Mouse (Mus musculus) c-Kit-positive CD71-negative TER-119-negative erythroid progenitor cells, embryonic 14.5 days (primary cell): ENCODE results near the gene Vmn1r208.
"Not testable (repeated sequence)": the region's sequence is repeated elsewhere in the genome, so short reads cannot be mapped to it uniquely, and the experiment has no call there.

ENCODE experiments used
- DNase-seq: peaks from one replicate; pipeline ENCODE4 v3.0.0-alpha.2; 2013; ENCODE audit warnings: low read depth

Vmn1r208 gene

DNA sequence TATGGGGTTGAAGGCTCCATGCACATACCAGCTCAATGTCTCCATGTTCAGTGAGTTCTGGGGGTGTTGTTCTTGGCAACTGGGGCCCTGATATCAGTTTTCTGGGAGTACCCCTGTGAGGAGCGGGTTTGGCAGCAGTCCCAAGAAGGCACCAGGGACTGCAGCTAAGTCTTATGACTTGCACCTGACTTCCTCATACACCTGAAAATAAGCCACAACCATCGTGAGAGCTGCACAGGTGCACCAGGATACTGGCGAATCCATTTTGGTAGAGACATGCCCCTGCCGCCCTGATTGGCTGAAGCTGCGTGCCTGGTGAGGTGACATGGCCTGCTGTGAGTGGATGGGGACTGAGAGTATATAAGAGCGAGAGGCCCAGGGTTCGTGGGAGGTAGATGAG, at the start of gene Vmn1r208:
TSS of gene Vmn1r208 (minus strand) at position 101 of the 400 bp plus-strand sequence.
- DNase-seq: not testable (repeated sequence)

DNA sequence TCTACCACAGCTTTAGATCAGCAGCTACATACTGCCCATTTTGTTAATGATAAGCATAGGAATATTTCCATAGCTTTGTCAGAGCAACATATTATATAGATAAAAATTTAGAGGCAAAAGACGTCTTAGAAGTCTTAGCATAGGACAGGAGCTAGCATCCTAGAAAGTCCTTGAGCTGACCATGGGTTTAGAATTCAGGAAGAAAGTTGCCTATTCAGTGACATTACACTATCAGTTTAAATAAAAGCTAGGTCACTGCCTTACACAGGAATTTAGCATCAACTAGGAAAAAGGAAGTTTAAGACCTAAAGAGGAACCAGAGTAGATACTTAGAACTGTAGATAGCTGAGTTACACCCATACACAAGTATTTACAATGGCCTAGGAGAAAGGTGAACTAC, 44.4 kb upstream of the Vmn1r208 start:
- not testable (repeated sequence) for DNase-seq

DNA sequence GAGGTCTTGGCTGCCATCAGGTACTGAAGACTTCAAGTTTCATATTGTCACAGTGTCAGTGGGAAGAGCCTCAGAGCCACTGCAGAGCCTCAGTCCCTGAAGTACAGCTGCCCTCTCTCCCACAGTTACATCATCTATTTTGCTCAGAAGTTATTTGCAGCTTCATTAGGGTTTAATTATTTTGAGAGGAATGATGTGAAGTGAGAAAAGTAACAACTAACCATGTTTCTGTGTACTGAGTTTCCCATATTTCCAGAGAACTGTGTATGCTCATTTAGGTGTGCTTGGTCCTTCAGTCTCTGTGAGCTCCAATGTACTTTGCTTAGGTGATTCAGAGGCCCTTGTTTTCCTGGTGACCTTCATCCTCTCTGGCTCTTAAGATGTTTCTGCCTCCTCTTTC, 32.4 kb upstream of the Vmn1r208 start, which contains the start of gene Vmn1r209:
TSS of gene Vmn1r209 (minus strand) at position 101 of the 400 bp plus-strand sequence.
- not testable (repeated sequence) for DNase-seq

DNA sequence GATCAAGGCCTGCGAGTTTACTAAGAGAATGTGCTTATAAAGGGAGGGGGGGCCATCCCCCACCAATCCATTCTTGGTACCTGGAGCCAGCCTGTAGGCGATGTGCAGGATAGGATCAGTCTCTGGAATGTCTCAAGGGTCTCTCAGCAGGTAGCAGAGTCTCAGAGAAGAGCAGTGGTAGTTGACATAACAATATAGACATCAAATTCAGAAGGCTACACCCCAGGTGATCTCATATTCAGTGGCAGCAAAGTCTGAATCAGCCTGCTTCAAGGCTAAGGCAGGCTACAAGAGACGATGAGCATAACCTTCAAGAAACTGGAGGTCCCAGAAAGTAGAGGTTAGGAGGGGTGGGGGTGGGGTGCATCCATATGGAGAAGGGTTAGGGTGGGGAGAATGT, 10.9 kb upstream of the Vmn1r208 start:
- DNase-seq: not testable (repeated sequence)

DNA sequence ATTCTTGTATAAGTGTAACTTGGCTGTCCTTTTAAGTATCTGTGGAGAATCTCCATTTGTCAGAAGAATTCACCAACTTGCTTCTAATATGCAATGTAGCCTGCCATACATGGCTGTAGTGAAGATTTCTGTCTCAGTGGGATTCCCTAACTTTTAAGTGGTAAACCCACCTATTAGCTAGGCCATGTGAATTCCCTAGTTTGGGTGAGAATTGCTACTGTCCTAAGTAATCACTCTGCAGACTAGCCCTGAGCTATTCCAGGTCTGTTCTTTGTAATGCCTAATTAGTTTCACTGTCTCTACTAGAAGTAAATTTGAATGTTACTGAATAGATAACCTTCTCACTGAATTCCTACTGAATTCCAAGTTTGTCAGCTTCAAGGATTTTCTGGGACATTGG, 7.0 kb upstream of the Vmn1r208 start:
- not testable (repeated sequence) for DNase-seq

DNA sequence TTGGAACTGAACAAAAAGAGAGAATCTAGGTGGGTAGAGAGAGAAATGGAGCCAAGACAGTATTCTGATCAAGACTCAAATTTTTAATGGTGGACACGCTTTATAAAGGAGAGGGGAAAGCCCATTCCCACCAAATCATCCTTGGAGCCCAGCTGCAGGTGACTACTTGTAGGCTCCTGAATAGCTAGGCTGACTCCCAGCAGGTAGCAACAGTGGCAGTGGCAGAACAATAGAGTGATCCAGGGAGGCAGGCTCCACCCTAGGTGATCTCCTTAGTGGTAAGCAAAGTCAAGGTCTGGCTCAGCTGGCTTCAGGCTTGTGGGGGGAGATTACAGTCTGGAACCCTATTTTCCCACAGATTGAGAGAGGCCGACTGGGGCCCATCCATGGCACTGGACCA, 5.6 kb downstream of the Vmn1r208 start:
- not testable (repeated sequence) for DNase-seq

DNA sequence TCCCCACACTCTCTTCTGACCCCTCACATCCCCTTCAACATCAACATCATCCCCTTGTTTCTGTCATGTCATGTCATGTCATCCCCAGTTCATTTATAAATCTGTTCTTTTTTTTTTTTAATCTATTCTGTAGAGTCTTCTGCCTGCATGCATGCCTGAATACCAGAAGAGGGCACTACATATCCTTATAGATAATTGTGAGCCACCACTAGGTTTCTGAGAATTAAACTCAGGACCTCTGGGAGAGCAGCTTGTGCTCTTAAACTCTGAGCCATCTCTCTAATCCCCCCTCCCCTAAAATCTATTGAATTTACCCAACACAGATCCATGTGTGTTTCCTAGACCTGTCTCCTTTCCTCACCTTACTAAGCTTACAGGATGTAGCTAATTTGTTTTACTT, 29.7 kb downstream of the Vmn1r208 start:
- DNase-seq: no peak

DNA sequence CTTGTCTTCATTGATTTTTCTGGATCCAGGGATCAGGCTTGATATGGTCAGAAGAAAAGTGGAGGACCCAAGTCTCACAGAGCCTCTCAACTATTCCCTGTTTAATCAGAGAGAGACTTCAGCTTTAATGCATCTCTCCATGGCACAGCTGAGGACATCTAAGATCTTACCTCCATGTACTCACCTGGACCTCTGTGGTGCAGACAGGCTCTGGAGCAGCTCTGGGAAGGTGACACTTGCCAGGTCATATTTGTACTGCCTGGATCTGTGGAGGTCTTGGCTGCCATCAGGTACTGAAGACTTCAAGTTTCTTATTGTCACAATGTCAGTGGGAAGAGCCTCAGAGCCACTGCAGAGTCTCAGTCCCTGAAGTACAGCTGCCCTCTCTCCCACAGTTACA, 47.7 kb downstream of the Vmn1r208 start, which contains the start of gene Vmn1r207-ps:
TSS of gene Vmn1r207-ps (minus strand) at position 101 of the 400 bp plus-strand sequence.
- DNase-seq: not testable (repeated sequence)
